Mouse (Mus musculus) embryonic fibroblast, embryonic 13.5 days (primary cell): ENCODE results near the gene Cd9.

Experiments used
- CTCF ChIP-seq: IDR thresholded peaks from 2 replicates; pipeline ENCODE4 v1.5.1; 2011; ENCODE audit warnings: mild to moderate bottlenecking, control low read depth, low read length, moderate library complexity, borderline replicate concordance; ENCODE audit not compliant: insufficient read depth
- POLR2A ChIP-seq: IDR thresholded peaks from 2 replicates; pipeline ENCODE4 v1.6.1; 2011; ENCODE audit warnings: low read depth, mild to moderate bottlenecking, control low read depth, low read length, moderate library complexity

DNA sequence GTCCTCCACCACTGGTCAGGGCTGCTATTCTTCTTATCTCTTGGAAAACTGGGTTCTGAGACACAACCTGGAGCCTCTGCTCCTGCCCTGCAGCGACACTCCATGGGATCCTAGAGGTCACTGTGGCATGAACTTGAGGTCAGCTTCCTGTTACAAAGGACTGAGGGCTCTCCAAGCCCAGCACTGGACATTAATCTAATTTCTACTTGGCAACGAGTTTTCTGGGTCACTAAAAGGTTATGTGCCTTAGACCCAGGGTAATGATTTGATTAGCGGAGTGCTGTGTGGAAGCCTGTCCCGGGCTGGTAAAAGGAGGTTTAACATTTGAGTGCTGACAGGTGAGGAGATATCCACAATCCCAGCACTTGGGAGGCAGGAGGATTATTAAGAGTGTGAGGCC, 9.0 kb downstream of the Cd9 start:
- TF ChIP-seq CTCF (no peak), POLR2A (no peak)
